Mouse (Mus musculus) embryonic facial prominence, embryonic 15.5 days (tissue): ENCODE measurements around the gene Cbx5. TPM values are rescaled to one million over a fixed set of nuclear protein-coding genes. Genes with fewer than 3 reads are reported as not detected.
A peak's percentile ranks its signal among the peaks of the same experiment; 100 is the strongest.

ENCODE experiments used
- ATAC-seq: fragments of 200-750 bp; cut with Nextera tagmentation; 2 replicates; pipeline ENCODE4 v1.8.0; 2017; ENCODE audit warnings: low read depth, moderate TSS enrichment; ENCODE audit not compliant: insufficient number of reproducible peaks, low FRiP score, low TSS enrichment
- H3K27ac ChIP-seq: fragments of 300-500 bp; sonication (generic); replicated peaks from 2 replicates; pipeline ENCODE4 v1.5.1; 2015; ENCODE audit warnings: mild to moderate bottlenecking, inconsistent platforms
- H3K27me3 ChIP-seq: fragments of 300-500 bp; sonication (generic); 2 replicates; pipeline ENCODE4 v1.6.1; 2015; ENCODE audit warnings: inconsistent platforms
- H3K36me3 ChIP-seq: fragments of 300-500 bp; sonication (generic); 2 replicates; pipeline ENCODE4 v1.6.1; 2015; ENCODE audit warnings: mild to moderate bottlenecking, inconsistent platforms
- H3K4me1 ChIP-seq: fragments of 300-500 bp; sonication (generic); 2 replicates; pipeline ENCODE4 v1.6.1; 2015; ENCODE audit warnings: inconsistent platforms
- H3K4me2 ChIP-seq: fragments of 300-500 bp; sonication (generic); replicated peaks from 2 replicates; pipeline ENCODE4 v1.6.1; 2015; ENCODE audit warnings: mild to moderate bottlenecking, inconsistent platforms
- H3K4me3 ChIP-seq: fragments of 300-500 bp; sonication (generic); replicated peaks from 2 replicates; pipeline ENCODE4 v1.5.1; 2015; ENCODE audit warnings: mild to moderate bottlenecking, inconsistent platforms
- H3K9ac ChIP-seq: fragments of 300-500 bp; sonication (generic); 2 replicates; pipeline ENCODE4 v1.6.1; 2015; ENCODE audit warnings: inconsistent platforms
- H3K9me3 ChIP-seq: fragments of 300-500 bp; sonication (generic); replicated peaks from 2 replicates; pipeline ENCODE4 v1.6.1; 2016; ENCODE audit warnings: inconsistent platforms
- WGBS: fragments of 180-500 bp; shearing (Covaris S2); methylation state at CpG from one replicate; pipeline ENCODE4 v1.1.7; 2015; 5-methylcytosine and 5-hydroxymethylcytosine counted together
- polyA plus RNA-seq: library from polyadenylated mRNA; unstranded; fragments of >200 nt; fragmentation: Nextera tagmentation; extraction: Ambion mirVana; gene quantifications from 2 replicates; pipeline ENCODE4 v1.2.1, GENCODE M21; 2015

Gene Cbx5
- polyA plus RNA-seq, 1 experiment from 2014 or later = 84.3 TPM

- no peak overlapping the region for H3K4me2 ChIP-seq
- WGBS = 84% methylated on average over 4 of the region's 4 CpGs
- no peak overlapping the region for H3K4me3 ChIP-seq
- no peaks in the 10 kb centered on the region for H3K27me3 ChIP-seq
- H3K4me1 ChIP-seq = peaks cover 6% of the 10 kb centered on the region
- ATAC-seq = no peak
- no peaks in the 10 kb centered on the region for H3K36me3 ChIP-seq
- no peaks in the 10 kb centered on the region for H3K9me3 ChIP-seq
- H3K27ac ChIP-seq = no peak overlapping the region
- no peak overlapping the region for H3K9ac ChIP-seq
These were observed 29.3 kb upstream of the Cbx5 start for GRCm38 (mm10) chr15:103268903-103269302.

- 0 out of 2 replicates have a peak, but pooled peaks cover 3% of the 10 kb centered on the region for H3K4me1 ChIP-seq
- H3K9ac ChIP-seq = no peak overlapping the region
- no peak overlapping the region for H3K27ac ChIP-seq
- no peaks in the 10 kb centered on the region for H3K9me3 ChIP-seq
- no peak overlapping the region for H3K4me2 ChIP-seq
- no peak for ATAC-seq
- WGBS = 81% methylated on average over 2 of the region's 2 CpGs
- H3K27me3 ChIP-seq = no peaks in the 10 kb centered on the region
- H3K4me3 ChIP-seq = no peak overlapping the region
- no peaks in the 10 kb centered on the region for H3K36me3 ChIP-seq
These were observed 25.2 kb upstream of the Cbx5 start for GRCm38 (mm10) chr15:103264794-103265193.

- 40% methylated on average over 1 of the region's 1 CpGs for WGBS
- no peak for ATAC-seq
- H3K9me3 ChIP-seq = no peaks in the 10 kb centered on the region
- H3K27me3 ChIP-seq = peaks cover 2% of the 10 kb centered on the region; the same call in 1 of the 2 replicates
- H3K27ac ChIP-seq = no peak overlapping the region
- no peak overlapping the region for H3K9ac ChIP-seq
- H3K4me3 ChIP-seq = no peak overlapping the region
- no peak overlapping the region for H3K4me2 ChIP-seq
- H3K4me1 ChIP-seq = peaks cover 17% of the 10 kb centered on the region
- no peaks in the 10 kb centered on the region for H3K36me3 ChIP-seq
These were observed 20.4 kb upstream of the Cbx5 start for GRCm38 (mm10) chr15:103259989-103260388.

- H3K4me3 ChIP-seq = no peak overlapping the region
- no peak for ATAC-seq
- H3K27me3 ChIP-seq = peaks cover 2% of the 10 kb centered on the region; the same call in 1 of the 2 replicates
- H3K4me2 ChIP-seq = no peak overlapping the region
- WGBS = 78% methylated on average over 5 of the region's 5 CpGs
- H3K27ac ChIP-seq = no peak overlapping the region
- H3K36me3 ChIP-seq = no peaks in the 10 kb centered on the region
- H3K9ac ChIP-seq = no peak overlapping the region
- H3K9me3 ChIP-seq = no peaks in the 10 kb centered on the region
- peaks cover 23% of the 10 kb centered on the region for H3K4me1 ChIP-seq
These were observed 19.5 kb upstream of the Cbx5 start for GRCm38 (mm10) chr15:103259162-103259561.

GRCm38 (mm10) chr15:103257790-103258728 is 18.4 kb upstream of the Cbx5 start, which contains the start of gene Nfe2:
Gene Nfe2 (minus strand): TSS chr15:103258403.
- Histone ChIP-seq H3K27me3 (peaks cover 2% of the 10 kb centered on the region; the same call in 1 of the 2 replicates), H3K4me3 (no peak within 1 kb of the TSS), H3K4me2 (peak within 1 kb of the TSS; percentile 39), H3K36me3 (no peaks in the 10 kb centered on the region), H3K27ac (no peak within 1 kb of the TSS), H3K9ac (no peak within 1 kb of the TSS), H3K9me3 (no peaks in the 10 kb centered on the region), H3K4me1 (peaks cover 23% of the 10 kb centered on the region)
- 15% methylated on average over 15 of the region's 15 CpGs for WGBS
- peak; percentile 73 for ATAC-seq

GRCm38 (mm10) chr15:103256210-103256986 is 16.8 kb upstream of the Cbx5 start:
- peaks cover 2% of the 10 kb centered on the region; the same call in 1 of the 2 replicates for H3K27me3 ChIP-seq
- no peaks in the 10 kb centered on the region for H3K36me3 ChIP-seq
- 92% methylated on average over 6 of the region's 6 CpGs for WGBS
- no peak overlapping the region for H3K27ac ChIP-seq
- no peak overlapping the region for H3K4me3 ChIP-seq
- no peak overlapping the region for H3K4me2 ChIP-seq
- ATAC-seq = no peak
- peaks cover 23% of the 10 kb centered on the region for H3K4me1 ChIP-seq
- H3K9ac ChIP-seq = no peak overlapping the region
- H3K9me3 ChIP-seq = no peaks in the 10 kb centered on the region

GRCm38 (mm10) chr15:103255169-103255568 is 15.6 kb upstream of the Cbx5 start:
- Histone ChIP-seq H3K4me2 (peak overlapping the region; percentile 90), H3K4me1 (peaks cover 23% of the 10 kb centered on the region), H3K27me3 (peaks cover 2% of the 10 kb centered on the region; the same call in 1 of the 2 replicates), H3K27ac (no peak overlapping the region), H3K36me3 (no peaks in the 10 kb centered on the region), H3K4me3 (peak overlapping the region; percentile 45), H3K9me3 (no peaks in the 10 kb centered on the region), H3K9ac (peak overlapping the region; percentile 37)
- WGBS = under 1% methylated on average over 25 of the region's 25 CpGs
- ATAC-seq = peak; percentile 55

GRCm38 (mm10) chr15:103253352-103253751 is 13.7 kb upstream of the Cbx5 start:
- Histone ChIP-seq H3K4me1 (peaks cover 15% of the 10 kb centered on the region), H3K27me3 (peaks cover 2% of the 10 kb centered on the region; the same call in 1 of the 2 replicates), H3K9ac (no peak overlapping the region), H3K9me3 (no peaks in the 10 kb centered on the region), H3K27ac (no peak overlapping the region), H3K36me3 (peaks cover 7% of the 10 kb centered on the region), H3K4me3 (no peak overlapping the region), H3K4me2 (no peak overlapping the region)
- no peak for ATAC-seq
- 100% methylated on average over 1 of the region's 1 CpGs for WGBS

GRCm38 (mm10) chr15:103252660-103253059 is 13.0 kb upstream of the Cbx5 start:
- peaks cover 12% of the 10 kb centered on the region for H3K4me1 ChIP-seq
- no peak overlapping the region for H3K27ac ChIP-seq
- H3K9ac ChIP-seq = no peak overlapping the region
- no peak for ATAC-seq
- no peaks in the 10 kb centered on the region for H3K9me3 ChIP-seq
- H3K36me3 ChIP-seq = peaks cover 14% of the 10 kb centered on the region
- WGBS = 78% methylated on average over 3 of the region's 3 CpGs
- H3K4me2 ChIP-seq = no peak overlapping the region
- H3K27me3 ChIP-seq = no peaks in the 10 kb centered on the region
- H3K4me3 ChIP-seq = no peak overlapping the region

- no peak overlapping the region for H3K27ac ChIP-seq
- H3K4me1 ChIP-seq = peaks cover 12% of the 10 kb centered on the region
- ATAC-seq = no peak
- 64% methylated on average over 1 of the region's 1 CpGs for WGBS
- no peak overlapping the region for H3K9ac ChIP-seq
- no peak overlapping the region for H3K4me2 ChIP-seq
- peaks cover 25% of the 10 kb centered on the region for H3K36me3 ChIP-seq
- H3K4me3 ChIP-seq = no peak overlapping the region
- no peaks in the 10 kb centered on the region for H3K9me3 ChIP-seq
- H3K27me3 ChIP-seq = no peaks in the 10 kb centered on the region
These were observed 12.0 kb upstream of the Cbx5 start for GRCm38 (mm10) chr15:103251595-103251994.

GRCm38 (mm10) chr15:103250195-103250740 is 10.7 kb upstream of the Cbx5 start:
- no peak for ATAC-seq

More at GRCm38 (mm10) chr15:103250195-103250740, 10.7 kb upstream of the Cbx5 start:
- H3K9me3 ChIP-seq = no peaks in the 10 kb centered on the region
- no peak overlapping the region for H3K4me3 ChIP-seq
- WGBS = 20% methylated on average over 2 of the region's 2 CpGs
- no peak overlapping the region for H3K27ac ChIP-seq
- H3K9ac ChIP-seq = no peak overlapping the region
- no peak overlapping the region for H3K4me2 ChIP-seq
- no peaks in the 10 kb centered on the region for H3K27me3 ChIP-seq
- peaks cover 9% of the 10 kb centered on the region for H3K4me1 ChIP-seq
- peaks cover 38% of the 10 kb centered on the region for H3K36me3 ChIP-seq
